Mouse (Mus musculus): ENCODE measurements at regions not wholly inside any gene's neighbourhood (a gene's known extent, or its start where the extent isn't known, plus 50 kb on each side); places are given as distances from the start of the nearest gene placed in this dataset.

DNA sequence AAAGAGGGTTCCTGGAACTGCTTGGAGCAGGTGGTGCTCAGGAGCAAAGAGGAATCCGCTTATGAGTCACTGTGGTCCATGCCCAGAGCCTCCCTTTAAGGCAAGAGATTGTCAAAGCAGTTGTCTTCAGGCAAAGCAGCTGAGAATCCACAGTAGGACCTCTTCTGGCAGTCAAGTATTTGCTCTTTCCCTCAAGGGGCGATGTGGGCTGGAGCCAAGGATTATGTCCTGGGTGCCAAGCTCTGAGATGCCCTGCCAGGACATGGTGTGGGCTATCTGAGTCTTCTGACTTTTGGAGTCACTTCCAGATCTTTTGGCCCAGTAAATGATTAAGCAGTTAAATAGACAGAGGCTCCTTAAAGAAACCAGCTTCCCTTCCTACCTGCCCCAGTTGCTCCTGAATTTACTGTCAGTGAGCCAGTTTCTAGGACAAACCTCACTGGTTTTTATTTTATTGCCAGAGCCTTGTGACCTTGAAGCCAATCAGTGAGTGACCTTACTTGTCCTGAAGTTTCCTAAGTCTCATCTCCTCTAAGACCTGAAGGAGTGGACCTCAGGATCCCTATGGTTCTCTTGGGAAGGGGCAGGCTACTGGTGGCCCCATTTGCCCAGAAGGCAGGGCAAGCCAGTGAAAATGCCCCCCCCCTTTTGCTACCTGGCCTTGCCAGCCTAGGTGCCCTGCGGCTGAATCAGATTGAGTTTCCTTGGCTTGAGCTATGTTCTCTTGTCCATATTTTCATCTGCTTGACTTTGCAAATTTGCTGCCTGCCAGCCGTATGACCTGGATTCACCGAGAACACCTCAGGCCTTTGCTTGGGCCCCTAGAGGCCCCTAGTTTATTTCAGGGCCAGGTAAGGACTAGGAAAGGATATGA is 66.7 kb upstream of the Bod1 start:
- Histone ChIP-seq H3K36me3 (ENCODE audit: control insufficient read depth, insufficient read depth) (no peaks in the 10 kb centered on the region), H3K79me2 (ENCODE audit: control insufficient read depth, insufficient read depth) (no peaks in the 10 kb centered on the region), H3K4me2 (ENCODE audit: low read depth) (no peak overlapping the region), H3ac (ENCODE audit: control insufficient read depth, insufficient read length) (no peak overlapping the region), H3K27me3 (ENCODE audit: control insufficient read depth, insufficient read depth, insufficient read length) (no peaks in the 10 kb centered on the region), H3K4me3 (no peak overlapping the region)
- TF ChIP-seq TCF12 (IDR thresholded peaks at IDR 0.05; ENCODE audit: insufficient read depth, poor library complexity, severe bottlenecking) (peak; percentile 84), POLR2A (IDR thresholded peaks at IDR 0.05; ENCODE audit: insufficient read length, low read depth) (no peak), USF1 (IDR thresholded peaks at IDR 0.05; ENCODE audit: low read depth) (no peak), E2F4 (IDR thresholded peaks at IDR 0.05; ENCODE audit: insufficient read depth) (no peak), MAX (IDR thresholded peaks at IDR 0.05; ENCODE audit: low read depth) (no peak), REST (IDR thresholded peaks at IDR 0.05; ENCODE audit: insufficient read depth, insufficient read length) (no peak), CEBPB (IDR thresholded peaks at IDR 0.05; ENCODE audit: insufficient read depth, poor library complexity, severe bottlenecking) (no peak), MYOG (IDR thresholded peaks at IDR 0.05; ENCODE audit: control insufficient read depth in 1 of 3, insufficient read depth in 1 of 3, insufficient read length in 2 of 3, low read depth in 2 of 3) (peak in 2 of 3 experiments; percentile 94 to 98), MYOD1 (IDR thresholded peaks at IDR 0.05; ENCODE audit: control insufficient read depth in 1 of 3, insufficient read length in 2 of 3, low read depth in 2 of 3) (peak; percentile 69 to 92 (median 74)), SRF (IDR thresholded peaks at IDR 0.05; ENCODE audit: control insufficient read depth, insufficient read length, low read depth) (no peak), TCF3 (IDR thresholded peaks at IDR 0.05; ENCODE audit: insufficient read length, low read depth) (peak; percentile 63)

DNA sequence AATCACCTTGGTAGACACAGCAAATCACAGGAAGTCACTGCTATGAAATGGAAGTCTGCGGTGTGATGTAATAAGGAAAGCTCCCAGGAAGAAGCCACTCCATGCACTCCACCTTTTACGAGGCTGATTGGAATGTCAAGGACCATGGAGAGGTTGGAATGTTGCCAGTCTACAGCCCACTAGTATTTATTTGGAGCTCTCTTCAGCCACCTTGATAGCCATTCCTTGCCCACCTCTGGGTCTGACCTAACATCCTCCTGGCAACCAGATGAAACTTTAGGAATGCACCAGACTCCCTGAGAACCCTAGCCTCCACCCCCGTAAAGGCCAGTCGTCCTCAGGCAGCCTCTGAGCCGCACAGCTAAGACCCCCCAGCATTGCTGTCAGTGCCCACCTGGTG is 68.7 kb upstream of the Bod1 start:
- no peaks in the 10 kb centered on the region for H3K79me2 ChIP-seq (ENCODE audit: control insufficient read depth, insufficient read depth)
- H3ac ChIP-seq (ENCODE audit: control insufficient read depth, insufficient read length) = no peak overlapping the region
- no peak overlapping the region for H3K4me3 ChIP-seq
- no peak for TF ChIP-seq E2F4 (IDR thresholded peaks at IDR 0.05; ENCODE audit: insufficient read depth)
- TF ChIP-seq REST (IDR thresholded peaks at IDR 0.05; ENCODE audit: insufficient read depth, insufficient read length) = no peak
- TF ChIP-seq USF1 (IDR thresholded peaks at IDR 0.05; ENCODE audit: low read depth) = no peak
- TF ChIP-seq SRF (IDR thresholded peaks at IDR 0.05; ENCODE audit: control insufficient read depth, insufficient read length, low read depth) = no peak
- no peak for TF ChIP-seq MYOG (IDR thresholded peaks at IDR 0.05; ENCODE audit: control insufficient read depth in 1 of 3, insufficient read depth in 1 of 3, insufficient read length in 2 of 3, low read depth in 2 of 3)
- H3K4me2 ChIP-seq (ENCODE audit: low read depth) = no peak overlapping the region
- no peaks in the 10 kb centered on the region for H3K27me3 ChIP-seq (ENCODE audit: control insufficient read depth, insufficient read depth, insufficient read length)
- no peaks in the 10 kb centered on the region for H3K36me3 ChIP-seq (ENCODE audit: control insufficient read depth, insufficient read depth)

DNA sequence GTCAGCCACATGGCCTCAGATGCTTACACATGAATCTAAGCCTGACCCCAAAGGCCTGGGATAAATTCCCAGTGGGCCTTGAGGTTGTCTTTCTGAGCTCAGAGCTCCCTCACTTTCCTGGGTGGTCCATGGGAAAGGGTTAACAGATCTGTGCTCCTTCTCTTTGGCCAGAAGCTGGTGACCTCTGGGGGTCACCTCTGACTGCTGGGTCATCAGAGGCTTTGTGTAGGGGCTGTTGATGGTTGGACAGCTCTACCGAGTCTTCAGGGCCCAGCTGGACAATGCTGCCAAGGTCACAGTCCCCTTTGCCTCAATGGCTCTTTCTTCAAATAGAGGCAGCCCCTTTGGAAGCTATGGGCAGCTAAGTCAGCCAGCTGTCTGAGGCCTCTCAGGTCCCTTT is 70.5 kb upstream of the Bod1 start:
- TF ChIP-seq MAX (IDR thresholded peaks at IDR 0.05; ENCODE audit: low read depth) (no peak), E2F4 (IDR thresholded peaks at IDR 0.05; ENCODE audit: insufficient read depth) (no peak), POLR2AphosphoS2 (IDR thresholded peaks at IDR 0.05; ENCODE audit: insufficient read length, low read depth) (no peak), USF1 (IDR thresholded peaks at IDR 0.05; ENCODE audit: low read depth) (no peak), REST (IDR thresholded peaks at IDR 0.05; ENCODE audit: insufficient read depth, insufficient read length) (no peak), TCF3 (IDR thresholded peaks at IDR 0.05; ENCODE audit: insufficient read length, low read depth) (no peak), MYOD1 (IDR thresholded peaks at IDR 0.05; ENCODE audit: control insufficient read depth in 1 of 3, insufficient read length in 2 of 3, low read depth in 2 of 3) (no peak), MYOG (IDR thresholded peaks at IDR 0.05; ENCODE audit: control insufficient read depth in 1 of 3, insufficient read depth in 1 of 3, insufficient read length in 2 of 3, low read depth in 2 of 3) (no peak), POLR2A (IDR thresholded peaks at IDR 0.05; ENCODE audit: insufficient read length, low read depth) (no peak), CEBPB (IDR thresholded peaks at IDR 0.05; ENCODE audit: insufficient read depth, poor library complexity, severe bottlenecking) (no peak), SRF (IDR thresholded peaks at IDR 0.05; ENCODE audit: control insufficient read depth, insufficient read length, low read depth) (no peak), TCF12 (IDR thresholded peaks at IDR 0.05; ENCODE audit: insufficient read depth, poor library complexity, severe bottlenecking) (no peak)
- Histone ChIP-seq H3K4me2 (ENCODE audit: low read depth) (no peak overlapping the region), H3K4me3 (no peak overlapping the region), H3ac (ENCODE audit: control insufficient read depth, insufficient read length) (no peak overlapping the region), H3K36me3 (ENCODE audit: control insufficient read depth, insufficient read depth) (no peaks in the 10 kb centered on the region), H3K27me3 (ENCODE audit: control insufficient read depth, insufficient read depth, insufficient read length) (no peaks in the 10 kb centered on the region), H3K79me2 (ENCODE audit: control insufficient read depth, insufficient read depth) (no peaks in the 10 kb centered on the region)

DNA sequence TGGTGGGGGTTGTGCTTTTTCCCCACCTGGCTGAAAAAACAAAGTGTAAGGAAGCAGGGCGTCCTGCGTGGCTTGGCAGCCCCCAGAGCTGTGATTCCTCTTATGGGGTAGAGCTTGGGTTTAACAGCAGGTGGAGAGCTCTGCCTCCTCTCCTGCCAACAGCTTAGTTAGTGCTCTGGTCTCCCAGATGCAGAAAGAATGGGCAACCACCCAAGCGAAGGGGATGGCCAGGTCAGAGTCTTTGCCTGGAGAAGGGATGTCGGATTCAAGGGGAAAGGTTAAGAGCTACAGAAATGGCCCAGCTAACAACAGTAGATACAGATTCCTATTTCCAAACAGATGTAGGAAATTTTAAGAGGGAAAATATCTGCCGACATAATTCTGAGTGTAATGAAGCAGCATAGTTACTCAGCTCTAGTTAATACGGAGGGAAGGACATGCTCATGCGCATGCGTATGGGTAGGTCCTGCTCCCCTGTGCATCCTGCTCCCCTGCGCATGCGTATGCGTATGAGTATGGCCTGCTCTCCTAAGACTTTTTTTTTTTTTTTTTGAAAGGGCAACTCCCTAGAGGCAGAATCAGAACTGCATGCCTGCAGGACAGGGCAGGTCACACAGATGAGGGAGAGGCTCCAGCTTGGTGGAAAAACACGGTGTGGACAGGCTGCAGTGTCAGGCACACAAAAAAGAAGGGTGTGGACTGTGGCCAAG is 72.5 kb upstream of the Bod1 start:
- H3K4me3 ChIP-seq = no peak overlapping the region
- H3K79me2 ChIP-seq (ENCODE audit: control insufficient read depth, insufficient read depth) = no peaks in the 10 kb centered on the region
- no peak overlapping the region for H3K4me2 ChIP-seq (ENCODE audit: low read depth)
- no peak overlapping the region for H3ac ChIP-seq (ENCODE audit: control insufficient read depth, insufficient read length)
- TF ChIP-seq SRF (IDR thresholded peaks at IDR 0.05; ENCODE audit: control insufficient read depth, insufficient read length, low read depth) = no peak
- no peak for TF ChIP-seq CEBPB (IDR thresholded peaks at IDR 0.05; ENCODE audit: insufficient read depth, poor library complexity, severe bottlenecking)
- TF ChIP-seq E2F4 (IDR thresholded peaks at IDR 0.05; ENCODE audit: insufficient read depth) = no peak
- no peaks in the 10 kb centered on the region for H3K27me3 ChIP-seq (ENCODE audit: control insufficient read depth, insufficient read depth, insufficient read length)
- H3K36me3 ChIP-seq (ENCODE audit: control insufficient read depth, insufficient read depth) = no peaks in the 10 kb centered on the region

Measured in myocyte (in vitro differentiated cells).